Mouse (Mus musculus) gastrocnemius, adult 2 months (tissue): ENCODE measurements around the gene Dcdc2a. TPM values are rescaled to one million over a fixed set of nuclear protein-coding genes. Genes with fewer than 3 reads are reported as not detected.

Source experiments
- DNase-seq: peaks from one replicate; pipeline ENCODE4 v3.0.0; 2022
- H3K27ac ChIP-seq: fragments of 200-600 bp; 2 replicates; pipeline ENCODE4 v1.8.1; 2022; ENCODE audit warnings: mild to moderate bottlenecking
- H3K4me3 ChIP-seq: fragments of 200-600 bp; 2 replicates; pipeline ENCODE4 v1.8.1; 2022; ENCODE audit warnings: mild to moderate bottlenecking, moderate library complexity
- CTCF ChIP-seq: fragments of 200-600 bp; IDR thresholded peaks from 2 replicates; pipeline ENCODE4 v1.8.1; 2022; ENCODE audit warnings: antibody characterized with exemption, mild to moderate bottlenecking, moderate library complexity
- intact Hi-C: fragments of 180-260 bp; cut with DNase I; formaldehyde crosslinking; loops from one replicate; pipeline ENCODE4 v1.15.1; 2025
- total RNA-seq, 2 experiments: library from RNA; stranded (reverse); gene quantifications; 2 replicates each; pipeline ENCODE4 v1.2.3; 2021

Dcdc2a gene
- total RNA-seq, 2 experiments from 2014 or later, result 0.06 to 0.71 TPM

GRCm38 (mm10) chr13:25105671-25106070, 49.9 kb downstream of the Dcdc2a start:
- DNase-seq, result no peak
- intact Hi-C loops, result no loop called here
- H3K27ac ChIP-seq, result no peak overlapping the region
- H3K4me3 ChIP-seq, result no peak overlapping the region
- no peak for TF ChIP-seq CTCF

GRCm38 (mm10) chr13:25106740-25107139, 50.9 kb downstream of the Dcdc2a start:
- Histone ChIP-seq H3K4me3 (no peak overlapping the region), H3K27ac (no peak overlapping the region)
- DNase-seq, result no peak
- intact Hi-C loops, result no loop called here
- TF ChIP-seq CTCF, result no peak

- Histone ChIP-seq H3K27ac (no peak overlapping the region), H3K4me3 (no peak overlapping the region)
- no peak for DNase-seq
- intact Hi-C loops, result no loop called here
- no peak for TF ChIP-seq CTCF
These were observed 52.5 kb downstream of the Dcdc2a start for GRCm38 (mm10) chr13:25108353-25108752.

- DNase-seq, result no peak
- intact Hi-C loops, result no loop called here
- Histone ChIP-seq H3K4me3 (no peak overlapping the region), H3K27ac (no peak overlapping the region)
- TF ChIP-seq CTCF, result no peak
These were observed 54.8 kb downstream of the Dcdc2a start for GRCm38 (mm10) chr13:25110592-25111095.

- no peak for TF ChIP-seq CTCF
- Histone ChIP-seq H3K27ac (peak overlapping the region; percentile 74), H3K4me3 (peak overlapping the region; percentile 74)
- intact Hi-C loops, result loop anchor here (5.0 kb wide), 1 partner anchor 58 kb away; the partner anchor contains the start of gene Dcdc2a
- peak; percentile 27 for DNase-seq
These were observed 59.7 kb downstream of the Dcdc2a start for GRCm38 (mm10) chr13:25115429-25115881.

- DNase-seq, result peak; percentile 34
- peak; percentile 94 for TF ChIP-seq CTCF
- H3K4me3 ChIP-seq, result peak overlapping the region; percentile 74
- H3K27ac ChIP-seq, result peak overlapping the region; percentile 74
- intact Hi-C loops, result loop anchor here (1.0 to 5.0 kb wide), 2 partner anchors 59 to 92 kb away; partner anchors contain the start of gene Dcdc2a
These were observed 60.2 kb downstream of the Dcdc2a start for GRCm38 (mm10) chr13:25115971-25116370.

GRCm38 (mm10) chr13:25122740-25123335, 67.0 kb downstream of the Dcdc2a start:
- Histone ChIP-seq H3K4me3 (no peak overlapping the region), H3K27ac (no peak overlapping the region)
- peak; percentile 28; the same call in 1 of the 2 replicates for TF ChIP-seq CTCF
- intact Hi-C loops, result no loop called here
- no peak for DNase-seq

GRCm38 (mm10) chr13:25127216-25127615, 71.4 kb downstream of the Dcdc2a start:
- Histone ChIP-seq H3K4me3 (no peak overlapping the region), H3K27ac (no peak overlapping the region)
- no peak for DNase-seq
- no peak for TF ChIP-seq CTCF
- intact Hi-C loops, result no loop called here

GRCm38 (mm10) chr13:25127806-25128205, 72.0 kb downstream of the Dcdc2a start:
- Histone ChIP-seq H3K4me3 (no peak overlapping the region), H3K27ac (no peak overlapping the region)
- no peak for DNase-seq
- no peak for TF ChIP-seq CTCF
- intact Hi-C loops, result no loop called here

- Histone ChIP-seq H3K4me3 (no peak overlapping the region), H3K27ac (no peak overlapping the region)
- DNase-seq, result no peak
- intact Hi-C loops, result no loop called here
- TF ChIP-seq CTCF, result no peak
These were observed 73.0 kb downstream of the Dcdc2a start for GRCm38 (mm10) chr13:25128766-25129165.

GRCm38 (mm10) chr13:25143066-25143465, 87.3 kb downstream of the Dcdc2a start:
- Histone ChIP-seq H3K27ac (peak overlapping the region; percentile 59; the same call in 1 of the 2 replicates), H3K4me3 (no peak overlapping the region)
- intact Hi-C loops, result no loop called here
- TF ChIP-seq CTCF, result no peak
- DNase-seq, result no peak

GRCm38 (mm10) chr13:25144093-25144492, 88.3 kb downstream of the Dcdc2a start:
- DNase-seq, result no peak
- intact Hi-C loops, result no loop called here
- peak; percentile 32; the same call in 1 of the 2 replicates for TF ChIP-seq CTCF
- H3K27ac ChIP-seq, result peak overlapping the region; percentile 59; the same call in 1 of the 2 replicates
- H3K4me3 ChIP-seq, result no peak overlapping the region

GRCm38 (mm10) chr13:25146232-25146631, 90.4 kb downstream of the Dcdc2a start:
- no peak for TF ChIP-seq CTCF
- no peak for DNase-seq
- Histone ChIP-seq H3K27ac (no peak overlapping the region), H3K4me3 (no peak overlapping the region)
- intact Hi-C loops, result no loop called here

GRCm38 (mm10) chr13:25150154-25150781, 94.5 kb downstream of the Dcdc2a start:
- no peak for TF ChIP-seq CTCF
- Histone ChIP-seq H3K27ac (no peak overlapping the region), H3K4me3 (no peak overlapping the region)
- intact Hi-C loops, result no loop called here
- DNase-seq, result no peak
